Mouse (Mus musculus): ENCODE results near the gene Uba7. TPM values are rescaled to one million over a fixed set of nuclear protein-coding genes. Genes with fewer than 3 reads are reported as not detected.
A peak's percentile ranks its signal among the peaks of the same experiment; 100 is the strongest.

The Uba7 gene
- polyA plus RNA-seq, 1 experiment from 2014 or later, result 47.4 TPM

GRCm38 (mm10) chr9:107957141-107957540 lies 18.2 kb upstream of the Uba7 start:
- DNase-seq (ENCODE audit: low spot score), result no peak
- H3K36me3 ChIP-seq (ENCODE audit: control insufficient read depth, insufficient read depth, low read length), result peaks cover 21% of the 10 kb centered on the region
- WGBS, result 70% methylated on average over 6 of the region's 6 CpGs

GRCm38 (mm10) chr9:107959896-107960295 lies 15.4 kb upstream of the Uba7 start:
- Histone ChIP-seq H3K9ac (ENCODE audit: low read depth, low read length) (no peak overlapping the region), H3K4me3 (ENCODE audit: low read depth, low read length) (no peak overlapping the region), H3K27ac (ENCODE audit: low read depth, low read length) (no peak overlapping the region), H3K36me3 (ENCODE audit: control insufficient read depth, insufficient read depth, low read length) (peaks cover 25% of the 10 kb centered on the region), H3K27me3 (replicated peaks; ENCODE audit: control insufficient read depth, insufficient read depth, low read length) (no peaks in the 10 kb centered on the region), H3K9me3 (ENCODE audit: control insufficient read depth, low read length) (no peaks in the 10 kb centered on the region), H3K4me1 (replicated peaks; ENCODE audit: control insufficient read depth, insufficient read depth, low read length) (0 out of 2 replicates have a peak, but pooled peaks cover 4% of the 10 kb centered on the region), H3K4me2 (no peak overlapping the region)
- ATAC-seq (replicated peaks; ENCODE audit: low FRiP score) (no peak), DNase-seq (ENCODE audit: low spot score) (no peak)
- WGBS, result 66% methylated on average over 6 of the region's 6 CpGs

More at GRCm38 (mm10) chr9:107957141-107957540, 18.2 kb upstream of the Uba7 start:
- H3K9me3 ChIP-seq (ENCODE audit: control insufficient read depth, low read length), result no peaks in the 10 kb centered on the region
- no peaks in the 10 kb centered on the region for H3K27me3 ChIP-seq (replicated peaks; ENCODE audit: control insufficient read depth, insufficient read depth, low read length)
- no peak overlapping the region for H3K9ac ChIP-seq (ENCODE audit: low read depth, low read length)
- no peak for ATAC-seq (replicated peaks; ENCODE audit: low FRiP score)
- H3K4me3 ChIP-seq (ENCODE audit: low read depth, low read length), result no peak overlapping the region
- H3K4me1 ChIP-seq (replicated peaks; ENCODE audit: control insufficient read depth, insufficient read depth, low read length), result peaks cover 5% of the 10 kb centered on the region
- no peak overlapping the region for H3K4me2 ChIP-seq
- no peak overlapping the region for H3K27ac ChIP-seq (ENCODE audit: low read depth, low read length)

GRCm38 (mm10) chr9:107960928-107961327 lies 14.4 kb upstream of the Uba7 start:
- H3K9me3 ChIP-seq (ENCODE audit: control insufficient read depth, low read length), result no peaks in the 10 kb centered on the region
- peaks cover 25% of the 10 kb centered on the region for H3K36me3 ChIP-seq (ENCODE audit: control insufficient read depth, insufficient read depth, low read length)
- no peak overlapping the region for H3K4me2 ChIP-seq

GRCm38 (mm10) chr9:107961351-107961762 lies 13.9 kb upstream of the Uba7 start:
- H3K36me3 ChIP-seq (ENCODE audit: control insufficient read depth, insufficient read depth, low read length), result peaks cover 25% of the 10 kb centered on the region
- no peak overlapping the region for H3K4me2 ChIP-seq
- no peak overlapping the region for H3K4me3 ChIP-seq (ENCODE audit: low read depth, low read length)
- 91% methylated on average over 10 of the region's 10 CpGs for WGBS
- no peak overlapping the region for H3K27ac ChIP-seq (ENCODE audit: low read depth, low read length)
- 0 out of 2 replicates have a peak, but pooled peaks cover 4% of the 10 kb centered on the region for H3K4me1 ChIP-seq (replicated peaks; ENCODE audit: control insufficient read depth, insufficient read depth, low read length)
- H3K27me3 ChIP-seq (replicated peaks; ENCODE audit: control insufficient read depth, insufficient read depth, low read length), result no peaks in the 10 kb centered on the region
- DNase-seq (ENCODE audit: low spot score) (no peak), ATAC-seq (replicated peaks; ENCODE audit: low FRiP score) (no peak)
- no peaks in the 10 kb centered on the region for H3K9me3 ChIP-seq (ENCODE audit: control insufficient read depth, low read length)
- no peak overlapping the region for H3K9ac ChIP-seq (ENCODE audit: low read depth, low read length)

More at GRCm38 (mm10) chr9:107960928-107961327, 14.4 kb upstream of the Uba7 start:
- Histone ChIP-seq H3K4me3 (ENCODE audit: low read depth, low read length) (no peak overlapping the region), H3K4me1 (replicated peaks; ENCODE audit: control insufficient read depth, insufficient read depth, low read length) (0 out of 2 replicates have a peak, but pooled peaks cover 4% of the 10 kb centered on the region), H3K9ac (ENCODE audit: low read depth, low read length) (no peak overlapping the region), H3K27me3 (replicated peaks; ENCODE audit: control insufficient read depth, insufficient read depth, low read length) (no peaks in the 10 kb centered on the region), H3K27ac (ENCODE audit: low read depth, low read length) (no peak overlapping the region)
- ATAC-seq (replicated peaks; ENCODE audit: low FRiP score) (no peak), DNase-seq (ENCODE audit: low spot score) (no peak)
- WGBS, result 65% methylated on average over 4 of the region's 4 CpGs

- Histone ChIP-seq H3K36me3 (ENCODE audit: control insufficient read depth, insufficient read depth, low read length) (peaks cover 25% of the 10 kb centered on the region), H3K27ac (ENCODE audit: low read depth, low read length) (no peak overlapping the region), H3K9ac (ENCODE audit: low read depth, low read length) (no peak overlapping the region), H3K27me3 (replicated peaks; ENCODE audit: control insufficient read depth, insufficient read depth, low read length) (no peaks in the 10 kb centered on the region), H3K4me3 (ENCODE audit: low read depth, low read length) (no peak overlapping the region), H3K4me1 (replicated peaks; ENCODE audit: control insufficient read depth, insufficient read depth, low read length) (0 out of 2 replicates have a peak, but pooled peaks cover 4% of the 10 kb centered on the region), H3K9me3 (ENCODE audit: control insufficient read depth, low read length) (no peaks in the 10 kb centered on the region), H3K4me2 (no peak overlapping the region)
- WGBS, result 77% methylated on average over 5 of the region's 5 CpGs
- DNase-seq (ENCODE audit: low spot score) (no peak), ATAC-seq (replicated peaks; ENCODE audit: low FRiP score) (no peak)
Measured at GRCm38 (mm10) chr9:107961881-107962280, 13.4 kb upstream of the Uba7 start.

DNA sequence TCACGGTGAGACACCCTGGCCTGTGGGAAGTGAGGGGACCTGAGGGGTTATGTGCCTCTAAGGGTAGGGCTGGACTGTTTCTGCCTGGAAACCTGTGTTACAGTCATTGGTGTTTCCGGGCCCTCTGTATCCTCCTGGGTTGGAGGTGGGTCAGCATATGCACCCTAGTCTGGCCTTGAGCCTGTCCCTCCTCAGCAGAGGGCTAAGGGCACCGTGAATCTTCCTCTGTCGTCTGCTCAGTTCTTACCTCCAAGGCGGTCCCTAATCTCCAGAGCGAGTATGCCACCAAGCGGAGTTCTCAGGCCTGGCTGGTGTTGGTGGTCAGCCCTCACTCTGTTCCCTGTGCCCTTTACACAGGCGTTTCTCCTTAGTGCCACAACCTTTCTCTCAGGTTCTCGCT lies 12.4 kb upstream of the Uba7 start:
- peaks cover 21% of the 10 kb centered on the region for H3K36me3 ChIP-seq (ENCODE audit: control insufficient read depth, insufficient read depth, low read length)
- WGBS, result 88% methylated on average over 9 of the region's 9 CpGs

GRCm38 (mm10) chr9:107963700-107964099 lies 11.6 kb upstream of the Uba7 start:
- Histone ChIP-seq H3K9me3 (ENCODE audit: control insufficient read depth, low read length) (no peaks in the 10 kb centered on the region), H3K4me3 (ENCODE audit: low read depth, low read length) (no peak overlapping the region), H3K27me3 (replicated peaks; ENCODE audit: control insufficient read depth, insufficient read depth, low read length) (no peaks in the 10 kb centered on the region), H3K36me3 (ENCODE audit: control insufficient read depth, insufficient read depth, low read length) (peaks cover 21% of the 10 kb centered on the region), H3K9ac (ENCODE audit: low read depth, low read length) (no peak overlapping the region), H3K4me2 (no peak overlapping the region), H3K4me1 (replicated peaks; ENCODE audit: control insufficient read depth, insufficient read depth, low read length) (0 out of 2 replicates have a peak, but pooled peaks cover 4% of the 10 kb centered on the region), H3K27ac (ENCODE audit: low read depth, low read length) (no peak overlapping the region)
- ATAC-seq (replicated peaks; ENCODE audit: low FRiP score), result peak; percentile 80
- 17% methylated on average over 5 of the region's 5 CpGs for WGBS
- DNase-seq (ENCODE audit: low spot score), result peak; percentile 80

More for the DNA sequence above, 12.4 kb upstream of the Uba7 start:
- Histone ChIP-seq H3K4me3 (ENCODE audit: low read depth, low read length) (no peak overlapping the region), H3K4me1 (replicated peaks; ENCODE audit: control insufficient read depth, insufficient read depth, low read length) (0 out of 2 replicates have a peak, but pooled peaks cover 4% of the 10 kb centered on the region), H3K27me3 (replicated peaks; ENCODE audit: control insufficient read depth, insufficient read depth, low read length) (no peaks in the 10 kb centered on the region), H3K4me2 (no peak overlapping the region), H3K27ac (ENCODE audit: low read depth, low read length) (no peak overlapping the region), H3K9me3 (ENCODE audit: control insufficient read depth, low read length) (no peaks in the 10 kb centered on the region), H3K9ac (ENCODE audit: low read depth, low read length) (no peak overlapping the region)
- no peak for ATAC-seq (replicated peaks; ENCODE audit: low FRiP score)
- no peak for DNase-seq (ENCODE audit: low spot score)

- Histone ChIP-seq H3K27ac (ENCODE audit: low read depth, low read length) (no peak overlapping the region), H3K9me3 (ENCODE audit: control insufficient read depth, low read length) (no peaks in the 10 kb centered on the region), H3K4me1 (replicated peaks; ENCODE audit: control insufficient read depth, insufficient read depth, low read length) (0 out of 2 replicates have a peak, but pooled peaks cover 4% of the 10 kb centered on the region), H3K27me3 (replicated peaks; ENCODE audit: control insufficient read depth, insufficient read depth, low read length) (no peaks in the 10 kb centered on the region), H3K36me3 (ENCODE audit: control insufficient read depth, insufficient read depth, low read length) (peaks cover 21% of the 10 kb centered on the region), H3K4me3 (ENCODE audit: low read depth, low read length) (no peak overlapping the region), H3K9ac (ENCODE audit: low read depth, low read length) (peak overlapping the region; percentile 5; the same call in 1 of the 2 replicates), H3K4me2 (no peak overlapping the region)
- WGBS, result 88% methylated on average over 9 of the region's 9 CpGs
- no peak for DNase-seq (ENCODE audit: low spot score)
- no peak for ATAC-seq (replicated peaks; ENCODE audit: low FRiP score)
Measured at GRCm38 (mm10) chr9:107964681-107965080, 10.6 kb upstream of the Uba7 start.

- Histone ChIP-seq H3K4me3 (ENCODE audit: low read depth, low read length) (no peak overlapping the region), H3K36me3 (ENCODE audit: control insufficient read depth, insufficient read depth, low read length) (peaks cover 14% of the 10 kb centered on the region), H3K9me3 (ENCODE audit: control insufficient read depth, low read length) (no peaks in the 10 kb centered on the region), H3K9ac (ENCODE audit: low read depth, low read length) (no peak overlapping the region), H3K4me2 (no peak overlapping the region), H3K4me1 (replicated peaks; ENCODE audit: control insufficient read depth, insufficient read depth, low read length) (peaks cover 17% of the 10 kb centered on the region), H3K27me3 (replicated peaks; ENCODE audit: control insufficient read depth, insufficient read depth, low read length) (no peaks in the 10 kb centered on the region), H3K27ac (ENCODE audit: low read depth, low read length) (peak overlapping the region; percentile 5; the same call in 1 of the 2 replicates)
- ATAC-seq (replicated peaks; ENCODE audit: low FRiP score), result no peak
- DNase-seq (ENCODE audit: low spot score), result no peak
- WGBS, result 66% methylated on average over 10 of the region's 10 CpGs
Measured at GRCm38 (mm10) chr9:107966676-107967075, 8.6 kb upstream of the Uba7 start.
